Mouse (Mus musculus): ENCODE measurements around the gene Zfp566. TPM values are rescaled to one million over a fixed set of nuclear protein-coding genes. Genes with fewer than 3 reads are reported as not detected.
A peak's percentile ranks its signal among the peaks of the same experiment; 100 is the strongest.
"Not testable (repeated sequence)": the region's sequence is repeated elsewhere in the genome, so short reads cannot be mapped to it uniquely, and the experiment has no call there.

Zfp566 gene
- polyA plus RNA-seq (2017; shearing (Covaris generic)), result 10 to 100 TPM; 11.6 to 12.0 TPM

GRCm38 (mm10) chr7:30090092-30090969, at the start of gene Zfp566, which contains the start of gene Gm26920:
Gene Zfp566, minus strand, starts transcription at chr7:30090527.
Gene Gm26920, minus strand, starts transcription at chr7:30090410.
- peak; percentile 88 for ATAC-seq

- no peak for ATAC-seq
Observed at GRCm38 (mm10) chr7:30136826-30137225, 46.5 kb upstream of the Zfp566 start.

- ATAC-seq, result no peak
Observed at GRCm38 (mm10) chr7:30132396-30132795, 42.1 kb upstream of the Zfp566 start.

GRCm38 (mm10) chr7:30129900-30130299, 39.6 kb upstream of the Zfp566 start:
- ATAC-seq, result no peak

DNA sequence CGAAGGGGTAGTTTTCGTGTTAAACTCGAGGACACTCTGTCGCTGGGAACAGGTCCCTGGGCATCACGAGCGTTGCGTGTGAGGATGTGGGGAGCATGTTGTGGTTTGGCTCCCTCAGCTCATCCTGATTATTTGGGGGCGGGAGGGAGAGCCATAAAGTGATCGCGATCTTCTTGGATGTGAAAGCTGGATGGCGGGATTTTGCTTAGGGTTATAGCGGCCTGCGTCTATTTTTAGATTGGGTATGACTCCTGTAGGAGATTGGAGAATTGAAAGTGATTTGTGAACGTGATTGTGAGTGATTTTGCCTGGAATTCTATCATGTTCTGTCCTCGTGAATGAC, 31.8 kb upstream of the Zfp566 start:
- no peak for ATAC-seq

- ATAC-seq, result peak; percentile 92
Observed at GRCm38 (mm10) chr7:30121308-30122187, 31.2 kb upstream of the Zfp566 start, which contains the start of gene Zfp382. Gene Zfp382, plus strand, starts transcription at chr7:30121942.

DNA sequence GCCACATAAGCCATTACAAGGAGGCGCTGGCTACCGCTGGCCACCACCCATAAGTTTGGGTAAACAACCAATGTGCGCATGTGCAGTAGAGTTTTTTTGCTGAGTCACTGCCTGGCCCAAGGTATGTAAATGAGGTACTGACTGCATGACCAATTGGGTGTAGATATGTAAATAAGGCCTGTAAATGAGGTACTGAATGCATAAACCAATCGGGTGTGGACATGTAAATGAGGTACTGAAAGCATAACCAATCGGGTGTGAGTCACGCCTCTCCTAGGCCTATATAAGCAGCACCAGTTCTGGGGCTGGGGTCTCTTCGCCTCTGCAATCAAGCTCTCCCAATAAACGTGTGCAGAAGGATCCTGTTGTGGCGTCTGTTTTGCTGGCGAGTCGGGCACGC, 27.6 kb upstream of the Zfp566 start:
- ATAC-seq, result not testable (repeated sequence)

GRCm38 (mm10) chr7:30116076-30116475, 25.7 kb upstream of the Zfp566 start:
- no peak for ATAC-seq

GRCm38 (mm10) chr7:30099297-30099696, 9.0 kb upstream of the Zfp566 start:
- peak; percentile 75 for ATAC-seq

- no peak for ATAC-seq
Observed at GRCm38 (mm10) chr7:30095551-30096125, 5.3 kb upstream of the Zfp566 start.

- ATAC-seq, result peak; percentile 45
Observed at GRCm38 (mm10) chr7:30094646-30095429, 4.5 kb upstream of the Zfp566 start, which contains the start of gene Zfp260. Gene Zfp260, plus strand, starts transcription at chr7:30094777.

GRCm38 (mm10) chr7:30093918-30094415, 3.6 kb upstream of the Zfp566 start:
- no peak for ATAC-seq

DNA sequence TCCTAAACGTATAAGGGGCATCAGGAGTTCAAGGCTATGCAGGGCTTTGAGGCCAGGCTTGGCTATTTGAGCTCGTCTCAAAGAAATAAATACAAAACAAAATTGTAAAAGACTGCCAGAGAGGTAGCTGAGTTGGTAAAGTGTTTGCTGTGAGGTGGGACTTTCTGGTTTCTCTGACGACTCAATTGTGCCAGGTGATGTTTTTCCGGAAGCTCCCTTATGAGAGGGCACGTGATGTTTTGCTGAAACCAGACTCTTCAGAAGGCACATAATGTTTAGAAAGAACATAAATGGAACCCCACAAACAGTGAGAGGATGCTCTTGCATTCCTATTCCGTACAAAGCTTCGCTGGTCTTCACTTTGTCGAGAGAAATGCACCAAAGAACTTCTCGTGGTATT, 2.3 kb upstream of the Zfp566 start:
- no peak for ATAC-seq

GRCm38 (mm10) chr7:30090970-30091585, 751 bp upstream of the Zfp566 start:
- ATAC-seq, result no peak

DNA sequence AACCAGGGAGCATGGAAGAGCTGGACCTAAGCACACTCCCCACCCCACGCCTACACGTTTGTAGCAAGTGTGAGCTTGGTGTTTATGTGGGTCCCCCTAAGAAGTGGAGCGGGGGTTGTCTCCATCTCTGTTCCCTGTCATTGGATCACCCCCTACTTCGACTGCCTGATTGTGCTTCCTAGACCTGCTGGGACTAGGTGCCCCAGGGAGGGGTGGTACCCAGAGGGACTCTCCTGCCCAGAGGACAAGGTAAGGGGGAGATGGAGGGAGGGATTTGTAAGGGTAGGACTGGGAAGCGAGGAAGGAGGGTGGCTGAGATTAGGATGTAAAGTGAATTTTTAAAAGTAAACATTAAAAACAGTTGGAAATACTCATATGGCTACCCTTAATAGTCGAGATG, 922 bp downstream of the Zfp566 start:
- no peak for ATAC-seq

- no peak for ATAC-seq
Observed at GRCm38 (mm10) chr7:30086524-30086923, 3.8 kb downstream of the Zfp566 start.

DNA sequence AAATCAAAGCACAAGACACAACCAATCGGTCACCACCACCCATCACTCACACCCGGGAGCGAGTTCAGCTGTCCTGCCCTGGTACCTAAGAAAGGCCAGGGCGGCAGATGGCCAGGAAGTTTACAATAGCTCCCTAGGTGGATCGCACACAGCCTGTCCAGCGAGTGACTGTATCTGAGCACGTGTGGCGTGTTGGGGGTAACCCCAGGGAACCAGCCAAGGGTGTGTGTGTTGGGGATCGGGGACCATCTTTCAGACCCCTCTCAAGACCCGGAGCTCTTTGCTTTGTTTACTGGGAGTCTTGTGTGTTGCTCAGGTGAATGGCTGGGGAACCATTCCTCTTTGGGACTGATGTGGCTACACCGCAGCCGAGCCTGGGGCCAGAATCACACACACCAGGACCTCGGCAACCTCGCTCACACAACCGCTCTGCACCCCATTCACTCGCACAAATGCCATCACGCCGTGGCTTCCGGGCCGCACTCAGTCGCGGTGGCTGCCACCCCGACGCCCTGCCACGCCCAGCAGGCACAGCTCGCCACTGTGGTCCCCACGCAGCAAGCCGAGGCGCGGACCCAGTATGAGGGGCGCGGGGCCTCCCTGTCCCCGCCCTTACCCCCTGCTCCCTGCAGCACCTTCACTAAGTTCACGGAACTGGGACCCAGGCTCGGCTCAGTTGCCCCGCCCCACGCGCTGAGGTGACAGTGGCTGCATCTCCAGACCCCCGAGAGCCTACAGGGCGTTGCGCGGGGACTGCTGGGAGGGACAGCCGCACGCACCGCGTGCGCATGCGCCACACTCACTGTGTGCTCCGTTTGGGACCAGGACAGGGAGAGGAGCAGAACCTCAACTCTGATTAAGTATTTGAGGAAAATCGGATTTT, 17.9 kb downstream of the Zfp566 start, which contains the start of gene Zfp82:
Zfp82 (minus strand) TSS at position 755 of the 883 bp plus-strand sequence.
- ATAC-seq, result peak; percentile 84

- ATAC-seq, result no peak
Observed at GRCm38 (mm10) chr7:30064622-30065021, 25.7 kb downstream of the Zfp566 start.

DNA sequence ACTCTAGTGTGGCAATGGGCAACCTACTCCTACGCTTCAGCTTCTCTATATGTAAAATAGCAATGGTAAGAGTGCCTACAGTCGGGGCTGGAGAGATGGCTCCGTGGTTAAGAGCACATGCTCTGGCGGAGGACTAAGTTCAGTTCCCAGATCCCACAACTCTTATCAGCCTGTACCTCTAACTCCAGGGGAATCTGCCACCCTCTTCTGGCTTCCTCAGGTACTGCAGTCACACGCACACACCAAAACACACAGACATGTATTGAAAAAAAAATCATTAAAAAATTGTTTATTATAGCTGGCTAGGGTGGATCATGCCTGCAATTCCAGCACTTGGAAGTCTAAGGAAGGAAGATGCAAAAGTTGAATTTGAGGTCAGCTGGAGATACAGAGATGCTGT, 27.8 kb downstream of the Zfp566 start:
- ATAC-seq, result no peak

- ATAC-seq, result no peak
Observed at GRCm38 (mm10) chr7:30060341-30060740, 30.0 kb downstream of the Zfp566 start.

Data from CD4-positive, CD25-positive, alpha-beta regulatory T cell, adult 4 months (primary cell).